Mouse (Mus musculus) spleen, adult 2 months (tissue): ENCODE data around the gene Bbs9. TPM values are rescaled to one million over a fixed set of nuclear protein-coding genes. Genes with fewer than 3 reads are reported as not detected.
"Not testable (repeated sequence)": the region's sequence is repeated elsewhere in the genome, so short reads cannot be mapped to it uniquely, and the experiment has no call there.

Experiments used
- DNase-seq, 2 experiments: peaks; one replicate each; pipeline versions ENCODE4 v3.0.0 to v3.0.0-alpha.2; 2012 to 2021; ENCODE audit warnings: low spot score in 2 of 2, low read depth in 1 of 2
- H3K27ac ChIP-seq: fragments of 200-500 bp; 2 replicates; pipeline ENCODE4 v1.5.1; 2012; ENCODE audit warnings: low read length, inconsistent platforms; ENCODE audit not compliant: insufficient read depth
- H3K27me3 ChIP-seq: fragments of 200-500 bp; 2 replicates; pipeline ENCODE4 v1.6.1; 2012; ENCODE audit warnings: mild to moderate bottlenecking, moderate library complexity, low read length, inconsistent platforms; ENCODE audit not compliant: control insufficient read depth, insufficient read depth
- H3K36me3 ChIP-seq: fragments of 200-500 bp; 2 replicates; pipeline ENCODE4 v1.6.1; 2012; ENCODE audit warnings: mild to moderate bottlenecking, low read length, inconsistent platforms; ENCODE audit not compliant: control insufficient read depth, insufficient read depth
- H3K4me1 ChIP-seq: fragments of 200-500 bp; 2 replicates; pipeline ENCODE4 v1.6.1; 2011; ENCODE audit warnings: inconsistent platforms; ENCODE audit not compliant: control insufficient read depth, insufficient read depth, insufficient read length
- H3K4me3 ChIP-seq: fragments of 200-500 bp; 2 replicates; pipeline ENCODE4 v1.5.1; 2011; ENCODE audit warnings: mild to moderate bottlenecking, inconsistent platforms; ENCODE audit not compliant: insufficient read depth, insufficient read length; ENCODE audit errors: extremely low read depth
- CTCF ChIP-seq: fragments of 200-500 bp; IDR thresholded peaks from 2 replicates; pipeline ENCODE4 v1.5.1; 2011; ENCODE audit warnings: mild to moderate bottlenecking, inconsistent platforms; ENCODE audit not compliant: insufficient read depth, insufficient read length, insufficient replicate concordance; ENCODE audit errors: extremely low read depth
- POLR2A ChIP-seq: fragments of 200-500 bp; IDR thresholded peaks from 2 replicates; pipeline ENCODE4 v1.6.1; 2011; ENCODE audit warnings: low read depth, low read length, inconsistent platforms
- WGBS: fragments of 180-500 bp; shearing (Covaris S2); methylation state at CpG from one replicate; pipeline ENCODE4 v1.1.7; 2018; 5-methylcytosine and 5-hydroxymethylcytosine counted together
- polyA plus RNA-seq: library from polyadenylated mRNA; depleted of rRNA; stranded (reverse); fragments of >200 nt; gene quantifications from 2 replicates; pipeline ENCODE4 v1.2.3, GENCODE M21; 2012

The Bbs9 gene
- polyA plus RNA-seq, 1 experiment = 11.5 TPM

DNA sequence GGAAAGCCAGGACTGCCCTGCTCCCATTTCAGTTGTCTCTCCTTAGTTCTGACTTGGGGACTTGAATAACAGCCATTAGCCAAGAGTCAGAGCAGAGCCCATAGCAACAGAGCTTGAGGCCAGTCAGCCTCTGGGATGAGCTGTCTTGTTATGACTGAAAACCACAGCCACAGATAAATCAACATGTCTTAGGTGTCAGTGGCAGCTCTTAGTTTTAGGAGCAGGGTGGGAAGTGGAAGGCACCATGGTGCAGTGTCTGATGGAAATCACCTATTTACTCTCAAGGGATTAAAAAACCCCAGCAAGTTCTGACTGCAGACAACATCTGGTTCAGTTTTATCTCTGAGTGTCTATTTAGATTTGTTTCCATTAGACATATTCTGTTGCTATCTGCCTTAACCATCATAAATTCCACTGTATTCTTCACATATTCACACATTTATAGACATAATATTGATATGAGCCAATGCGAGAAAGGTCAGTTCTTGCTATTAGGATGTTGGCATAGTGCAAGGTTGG, 359.5 kb downstream of the Bbs9 start:
- no peaks in the 10 kb centered on the region for H3K36me3 ChIP-seq
- H3K4me3 ChIP-seq = no peak overlapping the region
- no peaks in the 10 kb centered on the region for H3K27me3 ChIP-seq
- no peak for TF ChIP-seq POLR2A
- no peak for TF ChIP-seq CTCF
- 90% methylated on average over 1 of the region's 1 CpGs for WGBS
- no peak overlapping the region for H3K27ac ChIP-seq
- DNase-seq = no peak
- H3K4me1 ChIP-seq = no peaks in the 10 kb centered on the region

DNA sequence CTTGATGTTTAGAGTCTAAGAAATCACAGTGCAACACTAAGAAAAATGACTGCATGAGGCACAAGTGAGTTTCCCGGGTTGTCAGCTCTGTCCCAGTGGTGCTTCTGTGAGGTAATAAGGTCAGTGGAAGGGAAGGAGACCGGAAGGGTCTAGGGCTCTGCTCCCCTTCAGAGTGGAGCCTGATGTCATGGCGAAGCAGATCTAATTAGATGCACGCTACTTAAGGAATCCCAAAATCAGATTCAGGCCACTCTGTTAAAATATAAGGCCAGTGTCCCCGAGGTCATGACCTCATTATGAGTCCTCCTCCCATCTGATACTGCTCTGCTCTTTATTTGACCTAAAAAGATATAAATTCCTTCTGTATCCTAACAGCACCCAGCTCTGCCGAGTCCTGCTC, 361.5 kb downstream of the Bbs9 start:
- Histone ChIP-seq H3K36me3 (no peaks in the 10 kb centered on the region), H3K27ac (no peak overlapping the region), H3K4me3 (no peak overlapping the region), H3K4me1 (no peaks in the 10 kb centered on the region), H3K27me3 (no peaks in the 10 kb centered on the region)
- no peak for DNase-seq
- TF ChIP-seq POLR2A (no peak), CTCF (no peak)
- WGBS = 87% methylated on average over 6 of the region's 6 CpGs

DNA sequence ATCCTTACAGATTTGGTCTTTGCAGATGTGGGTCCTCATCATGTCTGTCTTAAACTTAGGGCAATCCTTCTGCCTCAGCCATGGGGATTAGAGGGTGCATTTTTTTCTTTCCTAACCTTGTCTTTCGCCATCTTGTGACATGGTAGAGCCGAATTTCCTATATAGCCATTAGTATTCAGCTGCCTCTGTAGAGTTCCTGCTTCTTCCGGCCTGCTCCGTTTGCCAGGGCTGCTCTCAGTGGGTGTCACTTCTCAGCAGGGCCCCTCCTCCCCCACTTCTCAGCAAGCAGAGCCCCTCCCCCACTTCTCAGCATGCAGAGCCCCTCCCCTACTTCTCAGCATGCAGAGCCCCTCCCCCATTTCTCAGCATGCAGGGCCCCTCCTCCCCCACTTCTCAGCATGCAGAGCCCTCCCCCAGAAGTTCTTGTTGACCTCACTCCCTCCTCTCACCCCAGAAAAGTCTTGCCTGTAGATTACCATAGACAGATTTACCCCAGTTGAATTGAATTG, 362.2 kb downstream of the Bbs9 start:
- H3K4me3 ChIP-seq = no peak overlapping the region
- DNase-seq = no peak
- no peaks in the 10 kb centered on the region for H3K36me3 ChIP-seq
- no peaks in the 10 kb centered on the region for H3K4me1 ChIP-seq
- TF ChIP-seq CTCF (no peak), POLR2A (no peak)
- no peaks in the 10 kb centered on the region for H3K27me3 ChIP-seq
- H3K27ac ChIP-seq = no peak overlapping the region
- 87% methylated on average over 4 of the region's 4 CpGs for WGBS

DNA sequence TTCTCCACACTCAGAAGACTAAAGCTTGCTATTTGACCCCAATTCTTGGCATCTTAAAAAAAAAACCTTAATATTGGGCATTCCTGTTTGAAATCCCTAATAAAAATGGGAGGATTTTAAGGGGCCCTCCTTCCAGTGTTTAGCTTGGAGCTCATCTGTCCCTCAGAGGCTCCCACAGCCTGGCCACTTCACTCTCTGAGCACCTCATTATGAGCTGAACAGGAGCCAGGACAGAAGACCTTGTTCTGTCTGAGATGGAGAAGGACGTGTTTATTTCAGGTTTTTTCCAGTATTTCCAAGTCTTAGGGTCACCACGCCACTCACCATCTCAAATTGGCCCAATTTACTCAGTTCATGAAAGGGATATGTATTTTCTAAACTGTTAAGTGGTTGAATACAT, 370.5 kb downstream of the Bbs9 start:
- 88% methylated on average over 2 of the region's 2 CpGs for WGBS

DNA sequence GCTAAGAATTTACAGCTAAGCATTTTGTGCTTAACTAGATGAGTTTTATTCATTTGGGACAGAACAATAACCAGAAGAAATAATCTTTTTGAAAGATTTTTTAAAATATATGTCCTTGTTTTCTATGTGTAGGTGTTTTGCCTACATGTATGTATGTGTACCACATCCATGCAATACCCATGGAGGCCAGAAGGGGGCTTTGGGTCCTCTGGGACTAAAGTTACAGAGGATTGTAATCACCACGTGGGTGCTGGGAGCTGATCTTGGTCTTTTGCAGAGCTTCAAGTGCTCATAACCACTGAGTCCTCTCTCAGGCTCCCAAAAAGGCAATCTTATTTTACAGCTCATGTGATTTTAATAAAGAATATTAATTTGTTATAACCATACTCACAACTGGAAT, 371.3 kb downstream of the Bbs9 start:
- H3K27me3 ChIP-seq = no peaks in the 10 kb centered on the region
- DNase-seq = no peak
- no peak overlapping the region for H3K27ac ChIP-seq
- H3K4me1 ChIP-seq = no peaks in the 10 kb centered on the region
- H3K4me3 ChIP-seq = no peak overlapping the region
- no peaks in the 10 kb centered on the region for H3K36me3 ChIP-seq
- TF ChIP-seq POLR2A (no peak), CTCF (no peak)
- 83% methylated on average over 1 of the region's 1 CpGs for WGBS

More for the DNA sequence above, 370.5 kb downstream of the Bbs9 start:
- no peaks in the 10 kb centered on the region for H3K4me1 ChIP-seq
- no peak for DNase-seq
- TF ChIP-seq CTCF (no peak), POLR2A (no peak)
- no peak overlapping the region for H3K4me3 ChIP-seq
- no peaks in the 10 kb centered on the region for H3K27me3 ChIP-seq
- H3K36me3 ChIP-seq = no peaks in the 10 kb centered on the region
- H3K27ac ChIP-seq = no peak overlapping the region

DNA sequence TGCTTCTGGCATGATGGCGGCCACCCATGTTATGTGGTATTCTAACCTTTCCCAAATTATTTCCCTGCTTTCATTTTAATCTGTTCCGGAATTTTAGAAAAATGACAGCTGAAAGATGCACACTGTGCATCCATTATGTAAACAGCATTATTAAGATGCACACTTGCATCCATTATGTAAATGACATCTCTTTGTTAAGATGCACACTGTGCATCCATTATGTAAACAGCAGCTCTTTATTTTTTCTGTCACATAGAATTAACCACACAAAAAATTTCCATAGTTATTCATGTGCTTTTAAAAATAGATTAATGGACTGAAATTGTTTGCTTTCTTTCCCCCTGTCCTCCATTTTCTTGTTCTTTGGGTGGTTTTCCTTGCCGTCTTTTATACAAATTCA, 373.3 kb downstream of the Bbs9 start:
- DNase-seq = no peak
- no peak overlapping the region for H3K4me3 ChIP-seq
- no peaks in the 10 kb centered on the region for H3K27me3 ChIP-seq
- 88% methylated on average over 3 of the region's 3 CpGs for WGBS
- TF ChIP-seq CTCF = no peak
- TF ChIP-seq POLR2A = no peak
- H3K27ac ChIP-seq = no peak overlapping the region
- no peaks in the 10 kb centered on the region for H3K36me3 ChIP-seq
- no peaks in the 10 kb centered on the region for H3K4me1 ChIP-seq

DNA sequence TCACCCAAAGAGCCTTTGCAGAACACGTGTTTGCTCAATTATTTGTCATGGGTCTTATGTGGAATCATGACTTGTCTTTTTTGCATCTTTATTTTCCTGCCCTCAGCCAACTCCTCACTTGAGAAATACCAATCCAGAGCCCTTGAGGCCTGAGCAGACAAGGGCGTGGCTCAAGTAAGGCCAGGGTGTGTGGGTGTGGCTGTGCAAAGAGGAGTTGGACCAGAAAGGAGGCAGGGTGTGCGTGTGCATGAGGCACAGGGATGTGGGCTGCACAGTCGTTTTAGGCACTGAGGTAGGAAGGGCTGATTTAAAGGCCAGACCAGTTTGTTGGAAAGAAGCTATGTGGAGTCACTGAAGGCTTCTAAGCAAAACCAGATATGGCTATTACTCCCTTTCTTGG, 373.7 kb downstream of the Bbs9 start:
- no peak for TF ChIP-seq POLR2A
- TF ChIP-seq CTCF = no peak
- 76% methylated on average over 4 of the region's 4 CpGs for WGBS
- Histone ChIP-seq H3K4me1 (no peaks in the 10 kb centered on the region), H3K27ac (no peak overlapping the region), H3K4me3 (no peak overlapping the region), H3K27me3 (no peaks in the 10 kb centered on the region), H3K36me3 (no peaks in the 10 kb centered on the region)
- DNase-seq = no peak

DNA sequence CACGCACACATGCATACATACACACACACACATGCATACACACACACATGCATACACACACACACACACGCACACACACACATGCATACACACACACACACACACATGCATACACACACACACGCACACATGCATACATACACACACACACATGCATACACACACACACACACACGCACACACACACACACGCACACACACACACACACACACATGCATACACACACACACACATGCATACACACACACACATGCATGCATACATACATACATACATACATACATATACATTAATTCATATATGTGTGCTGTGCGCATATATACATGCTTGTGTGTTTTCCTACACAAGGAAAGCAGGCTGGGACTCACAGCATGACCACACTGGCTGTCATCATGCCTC, 393.6 kb downstream of the Bbs9 start:
- 72% methylated on average over 6 of the region's 6 CpGs for WGBS
- H3K27me3 ChIP-seq = not testable (repeated sequence)

More for the DNA sequence above, 393.6 kb downstream of the Bbs9 start:
- DNase-seq, H3K4me1 ChIP-seq, H3K27ac ChIP-seq, H3K36me3 ChIP-seq, H3K4me3 ChIP-seq: not testable (repeated sequence)
